Mouse (Mus musculus) cerebellum, adult 2 months (tissue): ENCODE data around the gene Gtpbp3.

Experiments used
- CTCF ChIP-seq: fragments of 200-500 bp; IDR thresholded peaks from 2 replicates; pipeline ENCODE4 v1.5.1; 2011; ENCODE audit warnings: low read depth, mild to moderate bottlenecking, control low read depth, low read length, moderate library complexity, borderline replicate concordance; ENCODE audit not compliant: insufficient read depth
- POLR2A ChIP-seq: fragments of 200-500 bp; IDR thresholded peaks from 2 replicates; pipeline ENCODE4 v1.6.1; 2011; ENCODE audit warnings: low read length, control low read depth, borderline replicate concordance; ENCODE audit not compliant: insufficient read depth

GRCm38 (mm10) chr8:71515043-71515442 lies 27.1 kb downstream of the Gtpbp3 start:
- TF ChIP-seq CTCF (no peak), POLR2A (no peak)
